Mouse (Mus musculus) MEL (cell line): ENCODE measurements at regions not wholly inside any gene's neighbourhood (a gene's known extent, or its start where the extent isn't known, plus 50 kb on each side); places are given as distances from the start of the nearest gene placed in this dataset.

Source experiments
- DNase-seq: peaks from one replicate; pipeline ENCODE4 v3.0.0; 2011; ENCODE audit warnings: low read depth, low spot score
- H3K27ac ChIP-seq: 2 replicates; pipeline ENCODE4 v1.5.1; 2012; ENCODE audit warnings: low read depth, mild to moderate bottlenecking, control low read depth, low read length, moderate library complexity; ENCODE audit not compliant: control insufficient read depth
- H3K27me3 ChIP-seq, 2 experiments: fragments of 150-350 bp in 1 of 2; sonication (generic) in 1 of 2; 2 replicates each; pipeline ENCODE4 v1.6.1; 2012; ENCODE audit warnings: low read length in 2 of 2, mild to moderate bottlenecking in 2 of 2, improper control_type of control experiment in 1 of 2, moderate library complexity in 1 of 2; ENCODE audit not compliant: insufficient read depth in 2 of 2, control insufficient read depth in 1 of 2
- H3K36me3 ChIP-seq, 2 experiments: 2 replicates each; pipeline ENCODE4 v1.6.1; 2012 to 2014; ENCODE audit warnings: low read length in 2 of 2, improper control_type of control experiment in 1 of 2, inconsistent platforms in 1 of 2, mild to moderate bottlenecking in 1 of 2; ENCODE audit not compliant: insufficient read depth in 2 of 2, control insufficient read depth in 1 of 2
- H3K4me1 ChIP-seq, 2 experiments: fragments of 150-350 bp in 1 of 2; sonication (generic) in 1 of 2; 2 replicates each; pipeline ENCODE4 v1.6.1; 2012; ENCODE audit warnings: low read length in 2 of 2, improper control_type of control experiment in 1 of 2, mild to moderate bottlenecking in 1 of 2; ENCODE audit not compliant: insufficient read depth in 2 of 2, control insufficient read depth in 1 of 2
- H3K4me3 ChIP-seq, 2 experiments: fragments of 150-350 bp in 1 of 2; sonication (generic) in 1 of 2; 2 replicates each; pipeline ENCODE4 v1.5.1; 2012; ENCODE audit warnings: low read depth in 2 of 2, low read length in 2 of 2, mild to moderate bottlenecking in 2 of 2, moderate library complexity in 2 of 2, control low read depth in 1 of 2, improper control_type of control experiment in 1 of 2; ENCODE audit not compliant: control insufficient read depth in 1 of 2, insufficient read depth in 1 of 2
- H3K79me2 ChIP-seq: 2 replicates; pipeline ENCODE4 v1.6.1; 2012; ENCODE audit warnings: mild to moderate bottlenecking, low read length, moderate library complexity; ENCODE audit not compliant: control insufficient read depth, poor library complexity, insufficient read depth
- H3K9ac ChIP-seq: 2 replicates; pipeline ENCODE4 v1.6.1; 2012; ENCODE audit warnings: low read depth, mild to moderate bottlenecking, control low read depth, low read length, moderate library complexity; ENCODE audit not compliant: control insufficient read depth, poor library complexity, severe bottlenecking
- H3K9me3 ChIP-seq: fragments of 150-350 bp; sonication (generic); replicated peaks from 2 replicates; pipeline ENCODE4 v1.6.1; 2012; ENCODE audit warnings: mild to moderate bottlenecking, low read length, improper control_type of control experiment, moderate library complexity; ENCODE audit not compliant: insufficient read depth
- BHLHE40 ChIP-seq: IDR thresholded peaks from 2 replicates; pipeline ENCODE4 v1.6.1; 2012; ENCODE audit warnings: low read depth, mild to moderate bottlenecking, inconsistent platforms, low read length, improper control_type of control experiment, borderline replicate concordance
- CHD1 ChIP-seq: IDR thresholded peaks from 2 replicates; pipeline ENCODE4 v1.6.1; 2012; ENCODE audit warnings: low read depth, mild to moderate bottlenecking, inconsistent platforms, low read length, improper control_type of control experiment
- CHD2 ChIP-seq: IDR thresholded peaks from 2 replicates; pipeline ENCODE4 v1.6.1; 2011; ENCODE audit warnings: low read length, improper control_type of control experiment
- CTCF ChIP-seq, 3 experiments: IDR thresholded peaks in 2 of 3; conservative IDR thresholded peaks in 1 of 3; 2 replicates each; pipeline ENCODE4 v1.5.1; 2011 to 2012; ENCODE audit warnings: low read length in 3 of 3, low read depth in 2 of 3, mild to moderate bottlenecking in 2 of 3, improper control_type of control experiment in 1 of 3, inconsistent platforms in 1 of 3, mixed read lengths in 1 of 3, moderate library complexity in 1 of 3; ENCODE audit not compliant: control insufficient read depth in 1 of 3, insufficient read depth in 1 of 3, poor library complexity in 1 of 3, severe bottlenecking in 1 of 3
- E2F4 ChIP-seq: IDR thresholded peaks from 2 replicates; pipeline ENCODE4 v1.6.1; 2011; ENCODE audit warnings: low read depth, low read length, improper control_type of control experiment, borderline replicate concordance
- ELF1 ChIP-seq: IDR thresholded peaks from 2 replicates; pipeline ENCODE4 v1.6.1; 2014; ENCODE audit warnings: low read depth, mild to moderate bottlenecking, inconsistent platforms, low read length, improper control_type of control experiment, moderate library complexity
- EP300 ChIP-seq, 2 experiments: IDR thresholded peaks; 2 replicates each; pipeline ENCODE4 v1.6.1; 2011; ENCODE audit warnings: improper control_type of control experiment in 2 of 2, low read length in 2 of 2, low read depth in 1 of 2, mild to moderate bottlenecking in 1 of 2
- ETS1 ChIP-seq: IDR thresholded peaks from 2 replicates; pipeline ENCODE4 v1.6.1; 2012; ENCODE audit warnings: low read depth, mild to moderate bottlenecking, inconsistent platforms, low read length, improper control_type of control experiment, moderate library complexity
- HCFC1 ChIP-seq: IDR thresholded peaks from 2 replicates; pipeline ENCODE4 v1.6.1; 2012; ENCODE audit warnings: low read depth, mild to moderate bottlenecking, inconsistent platforms, low read length, improper control_type of control experiment, moderate library complexity
- JUND ChIP-seq: IDR thresholded peaks from 2 replicates; pipeline ENCODE4 v1.6.1; 2011; ENCODE audit warnings: low read depth, mild to moderate bottlenecking, improper control_type of control experiment, low read length
- KAT2A ChIP-seq: conservative IDR thresholded peaks from 2 replicates; pipeline ENCODE4 v1.6.1; 2012; ENCODE audit warnings: low read depth, low read length, improper control_type of control experiment, inconsistent platforms
- MAFK ChIP-seq: IDR thresholded peaks from 2 replicates; pipeline ENCODE4 v1.6.1; 2011; ENCODE audit warnings: low read depth, mild to moderate bottlenecking, low read length, improper control_type of control experiment, borderline replicate concordance
- MAZ ChIP-seq: IDR thresholded peaks from 2 replicates; pipeline ENCODE4 v1.6.1; 2012; ENCODE audit warnings: low read depth, mild to moderate bottlenecking, inconsistent platforms, low read length, improper control_type of control experiment
- MYB ChIP-seq: IDR thresholded peaks from 2 replicates; pipeline ENCODE4 v1.6.1; 2011; ENCODE audit warnings: mild to moderate bottlenecking, low read depth, low read length, improper control_type of control experiment
- MYC ChIP-seq: IDR thresholded peaks from 2 replicates; pipeline ENCODE4 v1.6.1; 2011; ENCODE audit warnings: low read depth, mild to moderate bottlenecking, low read length, improper control_type of control experiment, moderate library complexity
- NELFE ChIP-seq: IDR thresholded peaks from 2 replicates; pipeline ENCODE4 v1.6.1; 2011; ENCODE audit warnings: low read depth, low read length, improper control_type of control experiment
- TBP ChIP-seq: IDR thresholded peaks from 2 replicates; pipeline ENCODE4 v1.8.0; 2011; ENCODE audit warnings: low read depth, low read length, improper control_type of control experiment
- USF1 ChIP-seq: IDR thresholded peaks from 2 replicates; pipeline ENCODE4 v1.6.1; 2014; ENCODE audit warnings: low read depth, mild to moderate bottlenecking, inconsistent platforms, low read length, improper control_type of control experiment, moderate library complexity
- ZMIZ1 ChIP-seq: IDR thresholded peaks from 2 replicates; pipeline ENCODE4 v1.6.1; 2012; ENCODE audit warnings: low read depth, mild to moderate bottlenecking, inconsistent platforms, low read length, improper control_type of control experiment, moderate library complexity
- ZNF384 ChIP-seq: IDR thresholded peaks from 2 replicates; pipeline ENCODE4 v1.6.1; 2012; ENCODE audit warnings: low read depth, mild to moderate bottlenecking, inconsistent platforms, low read length, improper control_type of control experiment

GRCm38 (mm10) chr9:23158499-23158898, 64.4 kb upstream of the Bmper start:
- H3K9ac ChIP-seq = no peak overlapping the region
- no peaks in the 10 kb centered on the region for H3K4me1 ChIP-seq
- TF ChIP-seq ELF1 (no peak), CHD2 (no peak), CHD1 (no peak), BHLHE40 (no peak), CTCF (IDR thresholded peaks at IDR 0.05 in 2 of 3, conservative IDR thresholded peaks at IDR 0.05 in 1 of 3; ENCODE audit: control insufficient read depth in 1 of 3, insufficient read depth in 1 of 3, low read depth in 2 of 3, low read length in 3 of 3, poor library complexity in 1 of 3, severe bottlenecking in 1 of 3) (no peak), E2F4 (no peak), USF1 (no peak), ZNF384 (no peak), MAFK (no peak), KAT2A (no peak), MAZ (no peak), HCFC1 (no peak)
- H3K27me3 ChIP-seq = no peaks in the 10 kb centered on the region
- no peak overlapping the region for H3K27ac ChIP-seq
- no peak overlapping the region for H3K4me3 ChIP-seq
- DNase-seq = no peak
- no peaks in the 10 kb centered on the region for H3K79me2 ChIP-seq
- H3K9me3 ChIP-seq = no peaks in the 10 kb centered on the region
- no peaks in the 10 kb centered on the region for H3K36me3 ChIP-seq

- no peak for DNase-seq
- no peaks in the 10 kb centered on the region for H3K4me1 ChIP-seq
- TF ChIP-seq EP300 (IDR thresholded peaks at IDR 0.05; ENCODE audit: low read depth in 1 of 2, low read length in 2 of 2) (no peak), NELFE (no peak), MYC (no peak), E2F4 (no peak), HCFC1 (no peak), KAT2A (no peak), JUND (no peak), MYB (no peak), ETS1 (no peak), BHLHE40 (no peak), CHD1 (no peak), ZMIZ1 (no peak), TBP (no peak)
- H3K27me3 ChIP-seq = no peaks in the 10 kb centered on the region
- no peak overlapping the region for H3K27ac ChIP-seq
- no peaks in the 10 kb centered on the region for H3K79me2 ChIP-seq
- no peak overlapping the region for H3K4me3 ChIP-seq
- H3K36me3 ChIP-seq = no peaks in the 10 kb centered on the region
- H3K9ac ChIP-seq = no peak overlapping the region
- no peaks in the 10 kb centered on the region for H3K9me3 ChIP-seq
Measured at GRCm38 (mm10) chr9:23161346-23161745, 61.5 kb upstream of the Bmper start.
